In the genomic region with DNA sequence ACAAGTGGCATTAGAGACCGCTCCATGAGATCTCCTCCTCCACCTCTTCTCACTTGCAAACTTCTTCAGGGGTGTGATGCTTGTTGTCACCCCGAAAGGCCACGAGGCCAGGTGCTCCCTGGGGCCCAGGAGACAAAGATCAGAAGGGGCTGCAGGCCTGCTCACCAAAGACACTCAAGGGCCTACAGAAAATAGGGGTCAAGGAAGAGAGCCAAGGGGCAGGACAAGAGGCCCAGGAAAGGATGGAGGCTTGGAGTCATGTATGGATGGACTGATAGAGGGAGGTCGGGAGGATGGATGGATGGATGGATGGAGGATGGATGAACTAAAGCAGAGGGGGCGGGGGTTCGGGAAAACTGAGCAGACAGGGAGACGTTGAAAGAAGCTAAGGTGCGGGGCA, we compare ENCODE assay signal across 7 mouse cellular contexts. TPM values are rescaled to one million over a fixed set of nuclear protein-coding genes. Genes with fewer than 3 reads are reported as not detected.
DNase-seq lines count a peak whose midpoint lies in the region; ATAC-seq and TF ChIP-seq lines count a peak whose summit lies in the region.

No protein-coding gene starts in this region.

- DNase-seq in lung, embryonic 14.5 days: no peak
- DNase-seq in lung, postnatal 4 days: no peak
- no peak for DNase-seq in limb, embryonic 10.5 days (ENCODE audit: low spot score)
- no peak for DNase-seq in Muller cell, postnatal 12 days (ENCODE audit: inconsistent ontology term)
- no peak for DNase-seq in adrenal gland, adult 2 months

- peaks cover 3% of the 10 kb centered on the region; the same call in 1 of the 2 replicates for H3K4me1 ChIP-seq in lung, embryonic 14.5 days (ENCODE audit: insufficient read depth)
- H3K4me1 ChIP-seq in embryonic fibroblast, embryonic 13.5 days (ENCODE audit: control insufficient read depth, insufficient read depth, low read length): no peaks in the 10 kb centered on the region
- peaks cover 31% of the 10 kb centered on the region for H3K4me1 ChIP-seq in limb, embryonic 10.5 days
- H3K4me1 ChIP-seq in neural tube, embryonic 15.5 days: peaks cover 36% of the 10 kb centered on the region

- WGBS in lung, embryonic 14.5 days: 6% methylated on average over 8 of the region's 8 CpGs
- 10% methylated on average over 8 of the region's 8 CpGs for WGBS in limb, embryonic 10.5 days
- WGBS in neural tube, embryonic 15.5 days: 3% methylated on average over 8 of the region's 8 CpGs

- H3K4me3 ChIP-seq in lung, embryonic 14.5 days (ENCODE audit: low read depth, low read length): peak overlapping the region; percentile 62
- peak overlapping the region; percentile 86 for H3K4me3 ChIP-seq in embryonic fibroblast, embryonic 13.5 days (ENCODE audit: insufficient read depth, low read length)
- H3K4me3 ChIP-seq in limb, embryonic 10.5 days: peak overlapping the region; percentile 68
- peak overlapping the region; percentile 62 for H3K4me3 ChIP-seq in neural tube, embryonic 15.5 days (replicated peaks)

- H3K9ac ChIP-seq in lung, embryonic 14.5 days: peak overlapping the region; percentile 82
- H3K9ac ChIP-seq in neural tube, embryonic 15.5 days (replicated peaks): peak overlapping the region; percentile 76

- TF ChIP-seq CTCF in lung, embryonic 14.5 days (IDR thresholded peaks at IDR 0.05; ENCODE audit: low read depth): no peak
- no peak for TF ChIP-seq CTCF in embryonic fibroblast, embryonic 13.5 days (IDR thresholded peaks at IDR 0.05; ENCODE audit: borderline replicate concordance, insufficient read depth, low read length)

- H3K9me3 ChIP-seq in lung, embryonic 14.5 days (ENCODE audit: low read depth, low read length): no peaks in the 10 kb centered on the region
- H3K9me3 ChIP-seq in limb, embryonic 10.5 days (replicated peaks): no peaks in the 10 kb centered on the region
- no peaks in the 10 kb centered on the region for H3K9me3 ChIP-seq in neural tube, embryonic 15.5 days (replicated peaks)

- peaks cover 27% of the 10 kb centered on the region for H3K36me3 ChIP-seq in lung, embryonic 14.5 days (ENCODE audit: insufficient read depth)
- H3K36me3 ChIP-seq in limb, embryonic 10.5 days: peaks cover 44% of the 10 kb centered on the region
- peaks cover 31% of the 10 kb centered on the region for H3K36me3 ChIP-seq in neural tube, embryonic 15.5 days

- 0 out of 2 replicates have a peak, but pooled peaks have one; percentile 1 for ATAC-seq in lung, embryonic 14.5 days (ENCODE audit: insufficient read depth)
- peak; percentile 10 for ATAC-seq in neural tube, embryonic 15.5 days (ENCODE audit: low FRiP score)

- H3K27me3 ChIP-seq in lung, embryonic 14.5 days (ENCODE audit: insufficient read depth, low read length): no peaks in the 10 kb centered on the region
- H3K27me3 ChIP-seq in limb, embryonic 10.5 days (ENCODE audit: low read depth, poor library complexity, severe bottlenecking): no peaks in the 10 kb centered on the region
- no peaks in the 10 kb centered on the region for H3K27me3 ChIP-seq in neural tube, embryonic 15.5 days (replicated peaks)

- H3K4me2 ChIP-seq in lung, embryonic 14.5 days: peak overlapping the region; percentile 83
- H3K4me2 ChIP-seq in neural tube, embryonic 15.5 days: peak overlapping the region; percentile 90

- no peak for TF ChIP-seq POLR2A in embryonic fibroblast, embryonic 13.5 days (IDR thresholded peaks at IDR 0.05; ENCODE audit: low read depth, low read length)

- peak overlapping the region; percentile 91; the same call in 1 of the 2 replicates for H3K27ac ChIP-seq in lung, embryonic 14.5 days (ENCODE audit: low read depth)
- H3K27ac ChIP-seq in embryonic fibroblast, embryonic 13.5 days (ENCODE audit: insufficient read depth, low read length): no peak overlapping the region
- H3K27ac ChIP-seq in limb, embryonic 10.5 days: peak overlapping the region; percentile 99
- H3K27ac ChIP-seq in neural tube, embryonic 15.5 days (replicated peaks): peak overlapping the region; percentile 98

RNA-seq across cellular contexts. Expression of gene Atxn7l2, which starts 1.2 kb away (rescaled TPM):
- polyA plus RNA-seq in lung, embryonic 14.5 days (2014; fragmentation: Nextera tagmentation; extraction: Ambion mirVana): 14.0 and 18.1 TPM in 2 replicates
- 4.1 and 6.2 TPM in 2 replicates for polyA plus RNA-seq in embryonic fibroblast, embryonic 13.5 days (2011; ENCODE audit: insufficient read length, low read depth, missing spikeins)
- 23.3 and 25.7 TPM in 2 replicates for polyA plus RNA-seq in limb, embryonic 10.5 days (2016; fragmentation: Nextera tagmentation; extraction: Ambion mirVana)
- 18.4 and 21.2 TPM in 2 replicates for polyA plus RNA-seq in neural tube, embryonic 15.5 days (2015; fragmentation: Nextera tagmentation; extraction: Ambion mirVana)
- total RNA-seq in adrenal gland, adult 2 months (2021): 1 to 10 TPM; 9.1 to 9.4 TPM
- 11.8 and 13.5 TPM in 2 replicates for polyA plus RNA-seq in adrenal gland, adult 2 months (2012; rRNA removed)

RNA-seq across cellular contexts. Expression of gene Cyb561d1, which starts 8.5 kb away (rescaled TPM):
- 2.0 TPM in 2 replicates for polyA plus RNA-seq in lung, embryonic 14.5 days (2014; fragmentation: Nextera tagmentation; extraction: Ambion mirVana)
- 2.7 and 3.5 TPM in 2 replicates for polyA plus RNA-seq in embryonic fibroblast, embryonic 13.5 days (2011; ENCODE audit: insufficient read length, low read depth, missing spikeins)
- polyA plus RNA-seq in limb, embryonic 10.5 days (2016; fragmentation: Nextera tagmentation; extraction: Ambion mirVana): 1.6 and 2.1 TPM in 2 replicates
- 3.1 TPM in 2 replicates for polyA plus RNA-seq in neural tube, embryonic 15.5 days (2015; fragmentation: Nextera tagmentation; extraction: Ambion mirVana)
- total RNA-seq in adrenal gland, adult 2 months (2021): 1 to 10 TPM; 6.4 to 7.9 TPM
- 6.9 and 8.1 TPM in 2 replicates for polyA plus RNA-seq in adrenal gland, adult 2 months (2012; rRNA removed)

RNA-seq across cellular contexts. Expression of gene Sypl2, which starts 16.9 kb away (rescaled TPM):
- polyA plus RNA-seq in lung, embryonic 14.5 days (2014; fragmentation: Nextera tagmentation; extraction: Ambion mirVana): 0.54 and 0.96 TPM in 2 replicates
- not detected in 2 replicates for polyA plus RNA-seq in embryonic fibroblast, embryonic 13.5 days (2011; ENCODE audit: insufficient read length, low read depth, missing spikeins)
- 0.23 and 0.56 TPM in 2 replicates for polyA plus RNA-seq in limb, embryonic 10.5 days (2016; fragmentation: Nextera tagmentation; extraction: Ambion mirVana)
- 0.38 and 0.52 TPM in 2 replicates for polyA plus RNA-seq in neural tube, embryonic 15.5 days (2015; fragmentation: Nextera tagmentation; extraction: Ambion mirVana)
- total RNA-seq in adrenal gland, adult 2 months (2021): under 1 TPM; 0.20 to 0.97 TPM
- 0.11 and 0.31 TPM in 2 replicates for polyA plus RNA-seq in adrenal gland, adult 2 months (2012; rRNA removed)

RNA-seq across cellular contexts. Expression of gene Amigo1, which starts 23.4 kb away (rescaled TPM):
- 2.1 TPM in 2 replicates for polyA plus RNA-seq in lung, embryonic 14.5 days (2014; fragmentation: Nextera tagmentation; extraction: Ambion mirVana)
- 3.1 and 5.5 TPM in 2 replicates for polyA plus RNA-seq in embryonic fibroblast, embryonic 13.5 days (2011; ENCODE audit: insufficient read length, low read depth, missing spikeins)
- polyA plus RNA-seq in limb, embryonic 10.5 days (2016; fragmentation: Nextera tagmentation; extraction: Ambion mirVana): 2.6 and 3.0 TPM in 2 replicates
- polyA plus RNA-seq in neural tube, embryonic 15.5 days (2015; fragmentation: Nextera tagmentation; extraction: Ambion mirVana): 10.2 and 14.4 TPM in 2 replicates
- total RNA-seq in adrenal gland, adult 2 months (2021): 10 to 100 TPM; 21.4 to 27.8 TPM
- polyA plus RNA-seq in adrenal gland, adult 2 months (2012; rRNA removed): 57.6 and 62.3 TPM in 2 replicates

RNA-seq across cellular contexts. Expression of gene Psma5, which starts 47.2 kb away (rescaled TPM):
- 320 and 323 TPM in 2 replicates for polyA plus RNA-seq in lung, embryonic 14.5 days (2014; fragmentation: Nextera tagmentation; extraction: Ambion mirVana)
- 118 and 123 TPM in 2 replicates for polyA plus RNA-seq in embryonic fibroblast, embryonic 13.5 days (2011; ENCODE audit: insufficient read length, low read depth, missing spikeins)
- polyA plus RNA-seq in limb, embryonic 10.5 days (2016; fragmentation: Nextera tagmentation; extraction: Ambion mirVana): 374 and 403 TPM in 2 replicates
- 239 and 254 TPM in 2 replicates for polyA plus RNA-seq in neural tube, embryonic 15.5 days (2015; fragmentation: Nextera tagmentation; extraction: Ambion mirVana)
- total RNA-seq in adrenal gland, adult 2 months (2021): 10 to 100 TPM; 74.4 to 87.2 TPM
- polyA plus RNA-seq in adrenal gland, adult 2 months (2012; rRNA removed): 13.3 and 13.4 TPM in 2 replicates
